Mouse (Mus musculus): Measurements from ENCODE around the gene Aff1. TPM values are rescaled to one million over a fixed set of nuclear protein-coding genes. Genes with fewer than 3 reads are reported as not detected.

Gene Aff1
- total and polyA plus RNA-seq, 3 experiments, result 10.5 to 46.9 (median 37.4) TPM

- intact Hi-C loops (cut with DNase I), result no loop called here
- no peak overlapping the region for H3K4me3 ChIP-seq
- H3K27me3 ChIP-seq (ENCODE audit: control insufficient read depth, insufficient read depth, low read length), result no peaks in the 10 kb centered on the region
- no peak for DNase-seq
- WGBS, result 82% methylated on average over 10 of the region's 10 CpGs
- H3K79me2 ChIP-seq (replicated peaks; ENCODE audit: control insufficient read depth, insufficient read depth, low read length), result peaks cover 9% of the 10 kb centered on the region
- TF ChIP-seq POLR2A (IDR thresholded peaks at IDR 0.05; ENCODE audit: insufficient read depth, low read depth, low read length), result no peak
- TF ChIP-seq EP300 (IDR thresholded peaks at IDR 0.05; ENCODE audit: insufficient read depth, low read depth, low read length), result no peak
- TF ChIP-seq CTCF (IDR thresholded peaks at IDR 0.05), result no peak
- H3K9ac ChIP-seq (ENCODE audit: low read depth, low read length), result no peak overlapping the region
- H3K27ac ChIP-seq, result no peak overlapping the region
- H3K36me3 ChIP-seq (ENCODE audit: control insufficient read depth, insufficient read depth, low read length), result peaks cover 20% of the 10 kb centered on the region
- H3K4me1 ChIP-seq (ENCODE audit: control insufficient read depth, insufficient read depth, low read length), result peaks cover 17% of the 10 kb centered on the region
These were observed 105.6 kb downstream of the Aff1 start for GRCm38 (mm10) chr5:103797774-103798173.

GRCm38 (mm10) chr5:103799438-103799837, 107.3 kb downstream of the Aff1 start:
- intact Hi-C loops (cut with DNase I), result no loop called here
- H3K9ac ChIP-seq (ENCODE audit: low read depth, low read length), result 0 out of 2 replicates have a peak overlapping the region, but pooled peaks have one; percentile 47
- no peak overlapping the region for H3K4me3 ChIP-seq
- no peak for DNase-seq
- peak overlapping the region; percentile 2; the same call in 1 of the 2 replicates for H3K27ac ChIP-seq
- peaks cover 21% of the 10 kb centered on the region for H3K4me1 ChIP-seq (ENCODE audit: control insufficient read depth, insufficient read depth, low read length)
- H3K79me2 ChIP-seq (replicated peaks; ENCODE audit: control insufficient read depth, insufficient read depth, low read length), result peaks cover 7% of the 10 kb centered on the region
- H3K36me3 ChIP-seq (ENCODE audit: control insufficient read depth, insufficient read depth, low read length), result peaks cover 22% of the 10 kb centered on the region
- no peak for TF ChIP-seq POLR2A (IDR thresholded peaks at IDR 0.05; ENCODE audit: insufficient read depth, low read depth, low read length)
- TF ChIP-seq EP300 (IDR thresholded peaks at IDR 0.05; ENCODE audit: insufficient read depth, low read depth, low read length), result 0 out of 2 replicates have a peak, but pooled peaks have one; percentile 22
- TF ChIP-seq CTCF (IDR thresholded peaks at IDR 0.05), result no peak
- H3K27me3 ChIP-seq (ENCODE audit: control insufficient read depth, insufficient read depth, low read length), result no peaks in the 10 kb centered on the region
- WGBS, result 36% methylated on average over 3 of the region's 3 CpGs

DNA sequence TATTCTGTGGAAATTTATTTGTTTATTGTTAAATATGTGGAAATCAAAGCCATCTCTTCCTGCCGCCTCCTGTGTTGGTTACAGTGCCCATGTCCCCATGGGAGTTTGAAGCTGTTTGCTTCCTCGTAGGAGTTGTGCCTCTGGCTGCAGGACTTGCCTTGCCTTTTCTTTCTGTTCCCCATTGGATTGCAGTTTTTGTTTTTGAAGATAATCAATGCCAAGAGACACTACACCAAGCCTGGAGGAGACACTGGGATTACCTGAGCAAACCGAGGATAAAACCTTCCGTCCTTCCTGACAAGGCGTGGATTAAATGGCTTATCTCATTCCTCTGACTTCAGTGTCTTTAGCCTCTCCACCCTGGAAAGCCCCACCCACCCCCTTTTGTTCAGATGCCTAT, 107.8 kb downstream of the Aff1 start:
- TF ChIP-seq EP300 (IDR thresholded peaks at IDR 0.05; ENCODE audit: insufficient read depth, low read depth, low read length) (no peak), CTCF (IDR thresholded peaks at IDR 0.05) (no peak), POLR2A (IDR thresholded peaks at IDR 0.05; ENCODE audit: insufficient read depth, low read depth, low read length) (no peak)
- DNase-seq, result no peak
- Histone ChIP-seq H3K9ac (ENCODE audit: low read depth, low read length) (no peak overlapping the region), H3K4me1 (ENCODE audit: control insufficient read depth, insufficient read depth, low read length) (peaks cover 21% of the 10 kb centered on the region), H3K27ac (no peak overlapping the region), H3K27me3 (ENCODE audit: control insufficient read depth, insufficient read depth, low read length) (no peaks in the 10 kb centered on the region), H3K36me3 (ENCODE audit: control insufficient read depth, insufficient read depth, low read length) (peaks cover 22% of the 10 kb centered on the region), H3K79me2 (replicated peaks; ENCODE audit: control insufficient read depth, insufficient read depth, low read length) (peaks cover 7% of the 10 kb centered on the region), H3K4me3 (no peak overlapping the region)
- WGBS, result 36% methylated on average over 5 of the region's 5 CpGs
- intact Hi-C loops (cut with DNase I), result no loop called here

- H3K27ac ChIP-seq, result no peak overlapping the region
- WGBS, result 84% methylated on average over 5 of the region's 5 CpGs
- intact Hi-C loops (cut with DNase I), result no loop called here
- TF ChIP-seq CTCF (IDR thresholded peaks at IDR 0.05) (no peak), EP300 (IDR thresholded peaks at IDR 0.05; ENCODE audit: insufficient read depth, low read depth, low read length) (no peak), POLR2A (IDR thresholded peaks at IDR 0.05; ENCODE audit: insufficient read depth, low read depth, low read length) (no peak)
- no peak overlapping the region for H3K9ac ChIP-seq (ENCODE audit: low read depth, low read length)
- peaks cover 2% of the 10 kb centered on the region; the same call in 1 of the 2 replicates for H3K79me2 ChIP-seq (replicated peaks; ENCODE audit: control insufficient read depth, insufficient read depth, low read length)
- peaks cover 25% of the 10 kb centered on the region for H3K4me1 ChIP-seq (ENCODE audit: control insufficient read depth, insufficient read depth, low read length)
- DNase-seq, result no peak
- peaks cover 20% of the 10 kb centered on the region for H3K36me3 ChIP-seq (ENCODE audit: control insufficient read depth, insufficient read depth, low read length)
- no peak overlapping the region for H3K4me3 ChIP-seq
- H3K27me3 ChIP-seq (ENCODE audit: control insufficient read depth, insufficient read depth, low read length), result no peaks in the 10 kb centered on the region
These were observed 111.2 kb downstream of the Aff1 start for GRCm38 (mm10) chr5:103803386-103803785.

DNA sequence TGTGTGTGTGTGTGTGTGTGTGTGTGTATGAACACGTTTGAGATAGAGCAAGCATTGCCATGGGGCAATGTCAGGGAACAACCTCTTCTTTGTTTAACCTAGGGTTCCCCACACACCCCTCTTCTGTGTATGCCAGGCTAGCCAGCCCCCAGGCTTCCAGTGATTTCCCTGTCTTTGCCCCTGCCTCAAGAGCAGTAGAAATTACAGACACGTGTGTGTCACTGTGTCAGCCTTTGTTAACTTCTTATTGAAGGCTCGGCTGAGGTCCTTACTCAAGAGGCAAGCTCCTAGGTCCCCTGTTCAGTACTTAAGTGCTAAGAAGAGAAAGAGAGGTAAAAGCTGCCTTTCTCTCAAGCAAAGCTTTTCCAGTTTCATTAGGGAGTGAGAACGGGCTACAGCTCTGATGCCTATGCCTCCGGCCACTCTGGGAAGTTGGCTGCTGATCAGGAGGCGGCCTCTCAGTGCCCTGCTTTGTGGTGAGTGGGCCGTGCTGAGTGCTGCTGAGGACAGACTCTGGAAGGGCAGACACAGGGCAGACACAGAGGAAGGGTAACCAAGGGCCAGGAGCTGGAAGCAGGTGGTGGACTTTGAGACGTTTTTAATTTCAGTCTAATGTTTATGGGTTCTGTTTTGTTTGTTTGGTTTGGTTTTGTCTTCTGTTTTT, 111.9 kb downstream of the Aff1 start:
- peaks cover 4% of the 10 kb centered on the region; the same call in 1 of the 2 replicates for H3K79me2 ChIP-seq (replicated peaks; ENCODE audit: control insufficient read depth, insufficient read depth, low read length)
- 0 out of 2 replicates have a peak overlapping the region, but pooled peaks have one; percentile 35 for H3K9ac ChIP-seq (ENCODE audit: low read depth, low read length)
- H3K27ac ChIP-seq, result peak overlapping the region; percentile 69
- WGBS, result 22% methylated on average over 8 of the region's 8 CpGs
- H3K27me3 ChIP-seq (ENCODE audit: control insufficient read depth, insufficient read depth, low read length), result no peaks in the 10 kb centered on the region
- TF ChIP-seq POLR2A (IDR thresholded peaks at IDR 0.05; ENCODE audit: insufficient read depth, low read depth, low read length) (no peak), EP300 (IDR thresholded peaks at IDR 0.05; ENCODE audit: insufficient read depth, low read depth, low read length) (no peak), CTCF (IDR thresholded peaks at IDR 0.05) (no peak)
- no peak overlapping the region for H3K4me3 ChIP-seq
- peaks cover 29% of the 10 kb centered on the region for H3K4me1 ChIP-seq (ENCODE audit: control insufficient read depth, insufficient read depth, low read length)
- peak; percentile 66 to 80 for DNase-seq
- peaks cover 20% of the 10 kb centered on the region for H3K36me3 ChIP-seq (ENCODE audit: control insufficient read depth, insufficient read depth, low read length)
- intact Hi-C loops (cut with DNase I), result no loop called here
